28 mouse cellular contexts compared by ENCODE assay signal in genomic region chr6:30159516-30160045, GRCm38 (mm10).
A peak's percentile ranks its signal among the peaks of the same experiment; 100 is the strongest.
DNase-seq lines count a peak whose midpoint lies in the region; ATAC-seq and TF ChIP-seq lines count a peak whose summit lies in the region.
"Had no signal": no experiment of that assay in that cellular context is flagged by ENCODE, and none has a peak within 500 bp of the region (broad histone marks: within the 10 kb centered on the region; RNA-seq: fewer than 3 reads in every experiment).

No protein-coding gene starts in this region.

- peak; percentile 97 for TF ChIP-seq EP300 in ES-Bruce4 (IDR thresholded peaks at IDR 0.05; ENCODE audit: insufficient read depth, low read depth, low read length)

- peak overlapping the region; percentile 49; the same call in 1 of the 2 replicates for H3K27ac ChIP-seq in midbrain, embryonic 10.5 days (replicated peaks)
- no peak overlapping the region for H3K27ac ChIP-seq in midbrain, embryonic 14.5 days (replicated peaks; ENCODE audit: low read depth, low read length)
- peak overlapping the region; percentile 89 for H3K27ac ChIP-seq in ES-Bruce4 (ENCODE audit: insufficient read depth, low read length)
- H3K27ac ChIP-seq: forebrain, embryonic 10.5 days; forebrain, embryonic 13.5 days; gastrocnemius, adult 2 months; heart, embryonic 13.5 days; hindbrain, embryonic 12.5 days; intestine, embryonic 15.5 days had no signal

- H3K4me3 ChIP-seq in midbrain, embryonic 10.5 days = no peak overlapping the region
- no peak overlapping the region for H3K4me3 ChIP-seq in midbrain, embryonic 14.5 days (replicated peaks; ENCODE audit: low read depth, low read length)
- no peak overlapping the region for H3K4me3 ChIP-seq in ES-Bruce4 (ENCODE audit: low read depth, low read length)
- H3K4me3 ChIP-seq: forebrain, embryonic 10.5 days; forebrain, embryonic 13.5 days; gastrocnemius, adult 2 months; heart, embryonic 13.5 days; hindbrain, embryonic 12.5 days; intestine, embryonic 15.5 days had no signal

- H3K4me2 ChIP-seq in midbrain, embryonic 14.5 days (ENCODE audit: low read length) = no peak overlapping the region
- H3K4me2 ChIP-seq: forebrain, embryonic 13.5 days; heart, embryonic 13.5 days; hindbrain, embryonic 12.5 days; intestine, embryonic 15.5 days had no signal

- no peak for DNase-seq in midbrain, embryonic 10.5 days (ENCODE audit: low spot score)
- DNase-seq in midbrain, embryonic 14.5 days = no peak
- DNase-seq in R1 (ENCODE audit: low read depth, low spot score) = peak; percentile 87
- DNase-seq in right cerebral cortex, postnatal 25 days = no peak
- DNase-seq in ovary, postnatal 10 days (ENCODE audit: low spot score) = no peak
- DNase-seq: adrenal gland, adult 8-10 months; adrenal gland, postnatal 25 days; cerebellum, adult 11-12 months; cerebellum, adult 8-10 months; cerebellum, postnatal 14 days; gastrocnemius, adult 2 months; gastrocnemius, postnatal 14 days; heart, adult 11 months; heart, postnatal 14 days; heart, postnatal 4 days; kidney, adult 11 months had no signal

- WGBS in midbrain, embryonic 10.5 days = 62% methylated on average over 4 of the region's 4 CpGs
- WGBS in midbrain, embryonic 14.5 days = 39% methylated on average over 4 of the region's 4 CpGs

- H3K9me3 ChIP-seq in midbrain, embryonic 10.5 days (replicated peaks) = no peaks in the 10 kb centered on the region
- no peaks in the 10 kb centered on the region for H3K9me3 ChIP-seq in midbrain, embryonic 14.5 days (ENCODE audit: control insufficient read depth, low read length)
- H3K9me3 ChIP-seq in ES-Bruce4 (replicated peaks; ENCODE audit: control insufficient read depth, insufficient read depth, low read length, poor library complexity, severe bottlenecking) = no peaks in the 10 kb centered on the region
- H3K9me3 ChIP-seq: forebrain, embryonic 10.5 days; forebrain, embryonic 13.5 days; G1E; heart, embryonic 13.5 days; hindbrain, embryonic 12.5 days; intestine, embryonic 15.5 days had no signal

- peaks cover 17% of the 10 kb centered on the region for H3K27me3 ChIP-seq in midbrain, embryonic 10.5 days (ENCODE audit: low read depth, poor library complexity, severe bottlenecking)
- H3K27me3 ChIP-seq in midbrain, embryonic 14.5 days (ENCODE audit: control insufficient read depth, insufficient read depth, low read length) = no peaks in the 10 kb centered on the region
- no peaks in the 10 kb centered on the region for H3K27me3 ChIP-seq in ES-Bruce4 (ENCODE audit: control insufficient read depth, insufficient read depth, low read length, poor library complexity, severe bottlenecking)
- H3K27me3 ChIP-seq: intestine, embryonic 15.5 days; Patski had no signal

- TF ChIP-seq POLR2A in ES-Bruce4 (IDR thresholded peaks at IDR 0.05; ENCODE audit: insufficient read depth, low read length) = no peak

- no peak for TF ChIP-seq CTCF in ES-Bruce4 (IDR thresholded peaks at IDR 0.05; ENCODE audit: low read depth, low read length)

- H3K36me3 ChIP-seq in midbrain, embryonic 10.5 days = peaks cover 10% of the 10 kb centered on the region
- no peaks in the 10 kb centered on the region for H3K36me3 ChIP-seq in midbrain, embryonic 14.5 days (ENCODE audit: control insufficient read depth, insufficient read depth, low read length)
- H3K36me3 ChIP-seq in ES-Bruce4 (ENCODE audit: control insufficient read depth, insufficient read depth, low read length, poor library complexity, severe bottlenecking) = peaks cover 6% of the 10 kb centered on the region
- H3K36me3 ChIP-seq: heart, embryonic 13.5 days; hindbrain, embryonic 12.5 days; intestine, embryonic 15.5 days had no signal

- H3K4me1 ChIP-seq in midbrain, embryonic 10.5 days = peaks cover 22% of the 10 kb centered on the region
- no peaks in the 10 kb centered on the region for H3K4me1 ChIP-seq in midbrain, embryonic 14.5 days (ENCODE audit: control insufficient read depth, insufficient read depth, low read length)
- peaks cover 16% of the 10 kb centered on the region for H3K4me1 ChIP-seq in ES-Bruce4 (ENCODE audit: control insufficient read depth, insufficient read depth, low read length)
- H3K4me1 ChIP-seq: forebrain, embryonic 13.5 days; hindbrain, embryonic 12.5 days had no signal

- H3K9ac ChIP-seq in midbrain, embryonic 14.5 days (replicated peaks; ENCODE audit: low read length) = no peak overlapping the region
- H3K9ac ChIP-seq in ES-Bruce4 (ENCODE audit: low read depth, poor library complexity, severe bottlenecking) = no peak overlapping the region
- H3K9ac ChIP-seq: forebrain, embryonic 13.5 days; heart, embryonic 13.5 days; hindbrain, embryonic 12.5 days; intestine, embryonic 15.5 days had no signal

- no peak for ATAC-seq in midbrain, embryonic 14.5 days (ENCODE audit: low FRiP score, low TSS enrichment)
- ATAC-seq: activated CD4-positive, CD25-positive, alpha-beta regulatory T cell, adult 4 months; CD4-positive, CD25-positive, alpha-beta regulatory T cell, adult 4 months; forebrain, embryonic 13.5 days; forebrain, embryonic 16.5 days; hindbrain, embryonic 16.5 days; intestine, embryonic 15.5 days; Patski had no signal
